18 mouse cellular contexts compared by ENCODE assay signal in genomic region chr10:14385574-14385973, GRCm38 (mm10).
"Had no signal": no experiment of that assay in that cellular context is flagged by ENCODE, and none has a peak within 500 bp of the region (broad histone marks: within the 10 kb centered on the region; RNA-seq: fewer than 3 reads in every experiment).

No protein-coding gene starts in this region.

- H3K4me1 ChIP-seq: liver, embryonic 13.5 days; neural tube, embryonic 12.5 days; neural tube, embryonic 15.5 days had no signal

- H3K4me3 ChIP-seq: layer of hippocampus, adult 2 months; left cerebral cortex, adult 2 months; liver, embryonic 13.5 days; neural tube, embryonic 12.5 days; neural tube, embryonic 15.5 days had no signal

- H3K4me2 ChIP-seq: liver, embryonic 13.5 days; midbrain, embryonic 11.5 days; neural tube, embryonic 12.5 days; neural tube, embryonic 15.5 days had no signal

- DNase-seq: kidney, adult 9 months; kidney, postnatal 25 days; layer of hippocampus, adult 9-11 months; layer of hippocampus, postnatal 36 days; liver, embryonic 13.5 days; lung, adult 2 months; lung, postnatal 14 days; lung, postnatal 4 days; midbrain, embryonic 14.5 days; right cerebral cortex, postnatal 25 days; thymus, adult 18-20 months; thymus, postnatal 36 days had no signal

- H3K36me3 ChIP-seq: liver, embryonic 13.5 days; neural tube, embryonic 12.5 days; neural tube, embryonic 15.5 days had no signal

- H3K9me3 ChIP-seq: liver, embryonic 13.5 days; neural tube, embryonic 12.5 days; neural tube, embryonic 15.5 days had no signal

- H3K27ac ChIP-seq: kidney, postnatal 0 days; layer of hippocampus, adult 2 months; left cerebral cortex, adult 2 months; liver, embryonic 13.5 days; neural tube, embryonic 12.5 days; neural tube, embryonic 15.5 days had no signal

- H3K27me3 ChIP-seq: liver, embryonic 13.5 days; neural tube, embryonic 12.5 days; neural tube, embryonic 15.5 days had no signal

- H3K9ac ChIP-seq: liver, embryonic 13.5 days; neural tube, embryonic 12.5 days; neural tube, embryonic 15.5 days had no signal
